In genomic region chr11:70020022-70020631, GRCm38 (mm10) we compare ENCODE assay signal across 8 mouse cellular contexts. TPM values are rescaled to one million over a fixed set of nuclear protein-coding genes. Genes with fewer than 3 reads are reported as not detected.
DNase-seq lines count a peak whose midpoint lies in the region; ATAC-seq and TF ChIP-seq lines count a peak whose summit lies in the region.

No protein-coding gene starts in this region.

- H3K27me3 ChIP-seq in neural tube, embryonic 11.5 days (ENCODE audit: control insufficient read depth, insufficient read depth, low read length), result no peaks in the 10 kb centered on the region
- no peaks in the 10 kb centered on the region for H3K27me3 ChIP-seq in intestine, embryonic 14.5 days (replicated peaks; ENCODE audit: control insufficient read depth, insufficient read depth, low read length)
- H3K27me3 ChIP-seq in myocyte (ENCODE audit: control insufficient read depth, insufficient read depth, insufficient read length), result no peaks in the 10 kb centered on the region

- H3ac ChIP-seq in myocyte (ENCODE audit: control insufficient read depth, insufficient read length), result no peak overlapping the region

- WGBS in neural tube, embryonic 11.5 days, result 15% methylated on average over 8 of the region's 8 CpGs
- WGBS in intestine, embryonic 14.5 days, result 9% methylated on average over 8 of the region's 8 CpGs

- peaks cover 28% of the 10 kb centered on the region for H3K4me1 ChIP-seq in neural tube, embryonic 11.5 days (ENCODE audit: control insufficient read depth, insufficient read depth, low read length)
- peaks cover 58% of the 10 kb centered on the region for H3K4me1 ChIP-seq in intestine, embryonic 14.5 days (replicated peaks; ENCODE audit: control insufficient read depth, insufficient read depth, low read length)

- peak overlapping the region; percentile 90 for H3K4me2 ChIP-seq in neural tube, embryonic 11.5 days (ENCODE audit: low read depth)
- peak overlapping the region; percentile 56 for H3K4me2 ChIP-seq in intestine, embryonic 14.5 days (ENCODE audit: low read length)
- peak overlapping the region; percentile 92 for H3K4me2 ChIP-seq in myocyte (ENCODE audit: low read depth)

- peak; percentile 75 for DNase-seq in cerebellum, adult 9-10 months
- DNase-seq in cerebellum, adult 11 months, result no peak
- DNase-seq in neural tube, embryonic 11.5 days (ENCODE audit: low spot score), result no peak
- no peak for DNase-seq in neural tube, embryonic 10.5 days (ENCODE audit: extremely low spot score, low spot score)
- DNase-seq in intestine, embryonic 14.5 days (ENCODE audit: low spot score), result no peak
- no peak for DNase-seq in T-cell, adult 2 months (ENCODE audit: low spot score)

- no peak overlapping the region for H3K9ac ChIP-seq in neural tube, embryonic 11.5 days (ENCODE audit: low read length)
- H3K9ac ChIP-seq in intestine, embryonic 14.5 days (ENCODE audit: low read length), result no peak overlapping the region

- H3K36me3 ChIP-seq in neural tube, embryonic 11.5 days (ENCODE audit: control insufficient read depth, insufficient read depth, low read length), result no peaks in the 10 kb centered on the region
- H3K36me3 ChIP-seq in intestine, embryonic 14.5 days (ENCODE audit: control insufficient read depth, insufficient read depth, low read length), result no peaks in the 10 kb centered on the region
- H3K36me3 ChIP-seq in myocyte (ENCODE audit: control insufficient read depth, insufficient read depth), result no peaks in the 10 kb centered on the region

- ATAC-seq in neural tube, embryonic 11.5 days (ENCODE audit: insufficient read depth, low FRiP score, low TSS enrichment), result no peak
- no peak for ATAC-seq in intestine, embryonic 14.5 days (replicated peaks; ENCODE audit: low FRiP score, low TSS enrichment, low read depth)
- no peak for ATAC-seq in erythroid progenitor cell, adult 5-6 weeks (replicated peaks; ENCODE audit: low FRiP score, poor library complexity, severe bottlenecking)

- H3K27ac ChIP-seq in neural tube, embryonic 11.5 days (ENCODE audit: low read depth, low read length), result no peak overlapping the region; the same call in none of the 2 replicates
- H3K27ac ChIP-seq in intestine, embryonic 14.5 days (ENCODE audit: low read depth), result peak overlapping the region; percentile 71

- peak; percentile 36 for TF ChIP-seq POLR2A in myocyte (IDR thresholded peaks at IDR 0.05; ENCODE audit: insufficient read length, low read depth)

- no peaks in the 10 kb centered on the region for H3K9me3 ChIP-seq in neural tube, embryonic 11.5 days (ENCODE audit: control insufficient read depth, low read length)
- H3K9me3 ChIP-seq in intestine, embryonic 14.5 days (ENCODE audit: control insufficient read depth, low read length), result no peaks in the 10 kb centered on the region

- H3K4me3 ChIP-seq in neural tube, embryonic 11.5 days (ENCODE audit: low read depth, low read length), result peak overlapping the region; percentile 67; the same call in 1 of the 2 replicates
- H3K4me3 ChIP-seq in intestine, embryonic 14.5 days (ENCODE audit: low read depth, low read length), result peak overlapping the region; percentile 61
- peak overlapping the region; percentile 43 for H3K4me3 ChIP-seq in myocyte

- peaks cover 35% of the 10 kb centered on the region for H3K79me2 ChIP-seq in myocyte (ENCODE audit: control insufficient read depth, insufficient read depth)

TF ChIP-seq in myocyte, 11 proteins besides CTCF, POLR2A, EP300 and RAD21:
- TF ChIP-seq POLR2AphosphoS2 (IDR thresholded peaks at IDR 0.05; ENCODE audit: insufficient read length, low read depth) (peak; percentile 49), TCF3 (IDR thresholded peaks at IDR 0.05; ENCODE audit: insufficient read length, low read depth) (no peak), E2F4 (IDR thresholded peaks at IDR 0.05; ENCODE audit: insufficient read depth) (no peak), MYOG (IDR thresholded peaks at IDR 0.05; ENCODE audit: control insufficient read depth in 1 of 3, insufficient read depth in 1 of 3, insufficient read length in 2 of 3, low read depth in 2 of 3) (no peak), TCF12 (IDR thresholded peaks at IDR 0.05; ENCODE audit: insufficient read depth, poor library complexity, severe bottlenecking) (no peak), MYOD1 (IDR thresholded peaks at IDR 0.05; ENCODE audit: control insufficient read depth in 1 of 3, insufficient read length in 2 of 3, low read depth in 2 of 3) (no peak), REST (IDR thresholded peaks at IDR 0.05; ENCODE audit: insufficient read depth, insufficient read length) (no peak), USF1 (IDR thresholded peaks at IDR 0.05; ENCODE audit: low read depth) (no peak), CEBPB (IDR thresholded peaks at IDR 0.05; ENCODE audit: insufficient read depth, poor library complexity, severe bottlenecking) (no peak)

RNA-seq across cellular contexts. Expression of gene Dlg4, which starts 3.4 kb away (rescaled TPM):
- 14.6 and 15.0 TPM in 2 replicates for polyA plus RNA-seq in neural tube, embryonic 11.5 days (2014; fragmentation: Nextera tagmentation; extraction: Ambion mirVana)
- polyA plus RNA-seq in intestine, embryonic 14.5 days (2014; fragmentation: Nextera tagmentation; extraction: Ambion mirVana), result 7.7 and 8.6 TPM in 2 replicates
- polyA plus RNA-seq in myocyte (2012; fragmentation: generic; extraction: Trizol), result 26.8 TPM
- total RNA-seq in erythroid progenitor cell, adult 5-6 weeks (2015; ENCODE audit: low replicate concordance), result not detected in 2 replicates
- total RNA-seq in erythroid progenitor cell, adult 5-6 weeks (2017; ENCODE audit: low replicate concordance), result 1.1 and 2.7 TPM in 2 replicates

RNA-seq across cellular contexts. Expression of gene Acadvl, which starts 4.9 kb away (rescaled TPM):
- polyA plus RNA-seq in neural tube, embryonic 11.5 days (2014; fragmentation: Nextera tagmentation; extraction: Ambion mirVana), result 49.3 and 54.1 TPM in 2 replicates
- 72.8 and 73.8 TPM in 2 replicates for polyA plus RNA-seq in intestine, embryonic 14.5 days (2014; fragmentation: Nextera tagmentation; extraction: Ambion mirVana)
- polyA plus RNA-seq in myocyte (2012; fragmentation: generic; extraction: Trizol), result 130 TPM
- 24.9 and 52.8 TPM in 2 replicates for total RNA-seq in erythroid progenitor cell, adult 5-6 weeks (2015; ENCODE audit: low replicate concordance)
- 20.7 and 23.4 TPM in 2 replicates for total RNA-seq in erythroid progenitor cell, adult 5-6 weeks (2017; ENCODE audit: low replicate concordance)

RNA-seq across cellular contexts. Expression of gene Dvl2, which starts 19.7 kb away (rescaled TPM):
- polyA plus RNA-seq in neural tube, embryonic 11.5 days (2014; fragmentation: Nextera tagmentation; extraction: Ambion mirVana), result 35.8 and 39.0 TPM in 2 replicates
- polyA plus RNA-seq in intestine, embryonic 14.5 days (2014; fragmentation: Nextera tagmentation; extraction: Ambion mirVana), result 32.0 and 32.6 TPM in 2 replicates
- 24.3 TPM for polyA plus RNA-seq in myocyte (2012; fragmentation: generic; extraction: Trizol)
- total RNA-seq in erythroid progenitor cell, adult 5-6 weeks (2015; ENCODE audit: low replicate concordance), result 2.9 and 4.3 TPM in 2 replicates
- total RNA-seq in erythroid progenitor cell, adult 5-6 weeks (2017; ENCODE audit: low replicate concordance), result 0.30 and 2.4 TPM in 2 replicates

RNA-seq across cellular contexts. Expression of gene Phf23, which starts 24.6 kb away (rescaled TPM):
- polyA plus RNA-seq in neural tube, embryonic 11.5 days (2014; fragmentation: Nextera tagmentation; extraction: Ambion mirVana), result 54.4 and 57.6 TPM in 2 replicates
- polyA plus RNA-seq in intestine, embryonic 14.5 days (2014; fragmentation: Nextera tagmentation; extraction: Ambion mirVana), result 37.6 and 43.9 TPM in 2 replicates
- 58.6 TPM for polyA plus RNA-seq in myocyte (2012; fragmentation: generic; extraction: Trizol)
- 18.7 and 21.4 TPM in 2 replicates for total RNA-seq in erythroid progenitor cell, adult 5-6 weeks (2015; ENCODE audit: low replicate concordance)
- 22.2 and 25.4 TPM in 2 replicates for total RNA-seq in erythroid progenitor cell, adult 5-6 weeks (2017; ENCODE audit: low replicate concordance)

RNA-seq across cellular contexts. Expression of gene Gabarap, which starts 29.2 kb away (rescaled TPM):
- polyA plus RNA-seq in neural tube, embryonic 11.5 days (2014; fragmentation: Nextera tagmentation; extraction: Ambion mirVana), result 530 and 552 TPM in 2 replicates
- polyA plus RNA-seq in intestine, embryonic 14.5 days (2014; fragmentation: Nextera tagmentation; extraction: Ambion mirVana), result 481 and 495 TPM in 2 replicates
- 530 TPM for polyA plus RNA-seq in myocyte (2012; fragmentation: generic; extraction: Trizol)
- total RNA-seq in erythroid progenitor cell, adult 5-6 weeks (2015; ENCODE audit: low replicate concordance), result 393 and 394 TPM in 2 replicates
- total RNA-seq in erythroid progenitor cell, adult 5-6 weeks (2017; ENCODE audit: low replicate concordance), result 161 and 239 TPM in 2 replicates
